Mouse (Mus musculus) kidney, embryonic 16.5 days (tissue): ENCODE results near the gene Tead2. TPM values are rescaled to one million over a fixed set of nuclear protein-coding genes. Genes with fewer than 3 reads are reported as not detected.

Experiments
- ATAC-seq: fragments of 200-750 bp; cut with Nextera tagmentation; 2 replicates; pipeline ENCODE4 v1.8.0; 2017; ENCODE audit warnings: moderate TSS enrichment; ENCODE audit not compliant: low FRiP score, low TSS enrichment
- H3K27ac ChIP-seq: fragments of 300-500 bp; sonication (generic); 2 replicates; pipeline ENCODE4 v1.5.1; 2014; ENCODE audit warnings: low read length
- H3K27me3 ChIP-seq: fragments of 300-500 bp; sonication (generic); 2 replicates; pipeline ENCODE4 v1.6.1; 2014; ENCODE audit warnings: low read length, control low read depth, mixed read lengths; ENCODE audit not compliant: insufficient read depth
- H3K36me3 ChIP-seq: fragments of 300-500 bp; sonication (generic); 2 replicates; pipeline ENCODE4 v1.6.1; 2014; ENCODE audit warnings: low read length, control low read depth, mixed read lengths; ENCODE audit not compliant: insufficient read depth
- H3K4me1 ChIP-seq: fragments of 300-500 bp; sonication (generic); 2 replicates; pipeline ENCODE4 v1.6.1; 2014; ENCODE audit warnings: low read length, control low read depth, mixed read lengths; ENCODE audit not compliant: insufficient read depth
- H3K4me2 ChIP-seq: fragments of 300-500 bp; sonication (generic); replicated peaks from 2 replicates; pipeline ENCODE4 v1.6.1; 2014; ENCODE audit warnings: low read depth, low read length
- H3K4me3 ChIP-seq: fragments of 300-500 bp; sonication (generic); 2 replicates; pipeline ENCODE4 v1.5.1; 2014; ENCODE audit warnings: mild to moderate bottlenecking, low read length
- H3K9ac ChIP-seq: fragments of 300-500 bp; sonication (generic); replicated peaks from 2 replicates; pipeline ENCODE4 v1.6.1; 2014; ENCODE audit warnings: low read length
- H3K9me3 ChIP-seq: fragments of 300-500 bp; sonication (generic); 2 replicates; pipeline ENCODE4 v1.6.1; 2016; ENCODE audit warnings: low read length, control low read depth
- WGBS: fragments of 180-500 bp; shearing (Covaris S2); extraction: QIAGEN DNeasy Blood & Tissue Kit; methylation state at CpG from one replicate; pipeline ENCODE4 v1.1.7; 2014; 5-methylcytosine and 5-hydroxymethylcytosine counted together
- polyA plus RNA-seq: library from polyadenylated mRNA; unstranded; fragments of >200 nt; fragmentation: Nextera tagmentation; extraction: Ambion mirVana; gene quantifications from 2 replicates; pipeline ENCODE4 v1.2.1, GENCODE M21; 2015

The Tead2 gene
- polyA plus RNA-seq, 1 experiment from 2014 or later: 195 TPM

- Histone ChIP-seq H3K4me1 (peaks cover 26% of the 10 kb centered on the region), H3K9me3 (no peaks in the 10 kb centered on the region), H3K4me3 (no peak overlapping the region), H3K9ac (no peak overlapping the region; the same call in 1 of the 2 replicates), H3K27ac (no peak overlapping the region), H3K36me3 (peaks cover 44% of the 10 kb centered on the region), H3K27me3 (0 out of 2 replicates have a peak, but pooled peaks cover 3% of the 10 kb centered on the region), H3K4me2 (no peak overlapping the region)
- WGBS: 64% methylated on average over 13 of the region's 13 CpGs
- ATAC-seq: no peak
Measured at GRCm38 (mm10) chr7:45232716-45233465, 17.3 kb downstream of the Tead2 start.

DNA sequence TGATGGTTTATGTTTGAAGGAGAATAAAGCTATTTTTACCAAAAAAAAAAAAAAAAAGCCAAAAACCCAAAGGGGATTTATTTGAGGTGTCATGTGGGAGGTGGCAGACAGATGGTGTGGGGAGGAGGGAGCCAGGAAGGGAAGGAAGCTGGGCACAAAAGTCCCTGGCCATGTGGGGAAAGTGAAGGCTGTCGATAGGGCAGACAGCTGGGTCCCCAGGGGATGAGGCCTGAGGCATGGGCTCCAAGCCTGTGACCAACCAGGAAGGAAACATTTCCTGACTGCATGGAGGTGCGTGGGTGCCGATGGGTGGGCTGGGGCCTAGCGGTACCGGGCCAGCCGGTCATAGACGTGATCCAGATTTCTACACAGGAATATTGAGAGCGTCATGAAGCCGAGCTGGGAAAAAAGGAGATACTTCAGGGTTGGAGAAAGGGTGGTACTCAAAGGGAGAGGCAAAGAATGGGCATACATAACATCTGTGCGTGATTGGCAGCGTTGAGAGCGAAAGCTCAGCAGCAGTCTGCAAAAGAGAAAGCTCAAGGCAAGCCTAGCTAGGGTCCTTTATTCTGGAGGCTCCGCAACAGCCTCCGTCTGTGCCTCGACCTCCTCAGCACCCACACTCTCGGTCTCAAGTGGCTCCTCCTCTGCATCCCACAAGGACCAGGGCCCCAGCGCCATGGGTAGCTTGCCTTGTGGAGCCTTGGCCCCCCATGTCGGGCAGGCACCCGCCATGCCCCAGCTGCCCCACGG is 18.2 kb downstream of the Tead2 start:
- Histone ChIP-seq H3K9me3 (no peaks in the 10 kb centered on the region), H3K4me2 (peak overlapping the region; percentile 49), H3K27me3 (0 out of 2 replicates have a peak, but pooled peaks cover 3% of the 10 kb centered on the region), H3K27ac (peak overlapping the region; percentile 33; the same call in 1 of the 2 replicates), H3K9ac (peak overlapping the region; percentile 31; the same call in 1 of the 2 replicates), H3K36me3 (peaks cover 36% of the 10 kb centered on the region), H3K4me3 (no peak overlapping the region), H3K4me1 (peaks cover 26% of the 10 kb centered on the region)
- WGBS: 35% methylated on average over 20 of the region's 20 CpGs
- ATAC-seq: no peak

DNA sequence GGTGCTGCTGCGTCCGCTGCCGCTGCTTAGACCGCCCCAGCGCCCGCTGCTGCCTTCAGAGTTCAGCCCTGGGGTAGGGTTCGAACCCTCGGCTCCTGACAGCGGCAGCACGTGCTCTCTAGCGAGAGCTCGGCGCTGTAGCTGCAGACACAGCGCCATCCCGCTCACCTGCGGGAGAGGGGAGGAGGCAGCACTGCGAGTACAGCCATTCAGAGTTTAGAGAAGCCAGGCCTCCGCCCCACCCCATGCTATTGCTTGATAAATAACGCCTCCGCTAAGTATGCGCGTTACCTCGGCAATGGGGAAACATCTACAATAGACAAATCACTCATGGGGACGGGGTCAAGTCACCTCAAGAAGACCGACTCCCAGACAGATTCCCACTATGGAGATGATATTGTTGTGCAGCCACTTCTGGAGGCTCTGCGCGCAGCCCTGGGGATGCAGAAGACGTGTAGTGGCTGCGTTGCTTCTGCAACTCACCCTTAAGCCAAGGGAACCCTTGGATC is 18.8 kb downstream of the Tead2 start:
- peak overlapping the region; percentile 33; the same call in 1 of the 2 replicates for H3K27ac ChIP-seq
- H3K4me3 ChIP-seq: peak overlapping the region; percentile 31; the same call in 1 of the 2 replicates

GRCm38 (mm10) chr7:45234922-45235571 is 19.5 kb downstream of the Tead2 start:
- ATAC-seq: peak; percentile 90
- H3K9me3 ChIP-seq: no peaks in the 10 kb centered on the region
- H3K9ac ChIP-seq: peak overlapping the region; percentile 48
- 0 out of 2 replicates have a peak, but pooled peaks cover 3% of the 10 kb centered on the region for H3K27me3 ChIP-seq
- peaks cover 24% of the 10 kb centered on the region for H3K36me3 ChIP-seq
- H3K4me2 ChIP-seq: peak overlapping the region; percentile 49
- H3K27ac ChIP-seq: no peak overlapping the region
- H3K4me1 ChIP-seq: peaks cover 26% of the 10 kb centered on the region
- peak overlapping the region; percentile 31 for H3K4me3 ChIP-seq
- 6% methylated on average over 21 of the region's 21 CpGs for WGBS

More for the DNA sequence above, 18.8 kb downstream of the Tead2 start:
- peak; percentile 17; the same call in 1 of the 2 replicates for ATAC-seq
- WGBS: 12% methylated on average over 28 of the region's 29 CpGs
- H3K4me2 ChIP-seq: peak overlapping the region; percentile 49
- H3K9ac ChIP-seq: peak overlapping the region; percentile 31; the same call in 1 of the 2 replicates
- H3K27me3 ChIP-seq: 0 out of 2 replicates have a peak, but pooled peaks cover 3% of the 10 kb centered on the region
- H3K9me3 ChIP-seq: no peaks in the 10 kb centered on the region
- peaks cover 26% of the 10 kb centered on the region for H3K4me1 ChIP-seq
- peaks cover 30% of the 10 kb centered on the region for H3K36me3 ChIP-seq

DNA sequence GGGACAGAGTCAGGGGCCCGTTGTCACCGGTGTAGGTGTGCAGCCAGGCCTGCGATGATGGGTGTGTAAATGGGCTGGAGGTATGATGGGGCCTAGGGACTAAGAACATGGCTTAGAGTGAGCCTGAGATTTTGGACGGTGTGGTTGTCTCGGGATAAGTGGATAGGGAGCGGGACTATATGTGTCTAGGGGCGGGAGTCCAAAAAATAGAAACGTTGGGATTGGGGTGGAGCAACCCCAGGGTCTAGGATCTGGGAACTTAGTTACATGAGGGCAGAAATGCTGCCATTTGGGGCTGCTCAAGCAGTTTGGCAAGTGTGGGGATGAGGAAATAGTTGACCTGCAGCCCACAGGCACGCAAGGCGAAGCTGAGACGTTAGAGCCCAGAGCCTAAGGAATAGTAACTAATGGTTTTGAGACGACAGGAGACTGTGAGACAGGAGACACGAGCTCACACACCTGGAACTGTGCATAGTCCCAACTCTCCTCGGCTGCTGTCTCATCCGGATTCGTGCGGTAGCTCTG is 20.2 kb downstream of the Tead2 start:
- peaks cover 29% of the 10 kb centered on the region for H3K4me1 ChIP-seq
- H3K27me3 ChIP-seq: 0 out of 2 replicates have a peak, but pooled peaks cover 3% of the 10 kb centered on the region
- 33% methylated on average over 17 of the region's 17 CpGs for WGBS
- peak overlapping the region; percentile 31 for H3K4me3 ChIP-seq
- H3K4me2 ChIP-seq: peak overlapping the region; percentile 49
- H3K27ac ChIP-seq: no peak overlapping the region
- no peaks in the 10 kb centered on the region for H3K9me3 ChIP-seq
- H3K36me3 ChIP-seq: peaks cover 24% of the 10 kb centered on the region
- peak; percentile 13; the same call in 1 of the 2 replicates for ATAC-seq
- peak overlapping the region; percentile 48 for H3K9ac ChIP-seq

- no peak overlapping the region for H3K4me2 ChIP-seq
- 77% methylated on average over 17 of the region's 17 CpGs for WGBS
Measured at GRCm38 (mm10) chr7:45237747-45238699, 22.5 kb downstream of the Tead2 start.

DNA sequence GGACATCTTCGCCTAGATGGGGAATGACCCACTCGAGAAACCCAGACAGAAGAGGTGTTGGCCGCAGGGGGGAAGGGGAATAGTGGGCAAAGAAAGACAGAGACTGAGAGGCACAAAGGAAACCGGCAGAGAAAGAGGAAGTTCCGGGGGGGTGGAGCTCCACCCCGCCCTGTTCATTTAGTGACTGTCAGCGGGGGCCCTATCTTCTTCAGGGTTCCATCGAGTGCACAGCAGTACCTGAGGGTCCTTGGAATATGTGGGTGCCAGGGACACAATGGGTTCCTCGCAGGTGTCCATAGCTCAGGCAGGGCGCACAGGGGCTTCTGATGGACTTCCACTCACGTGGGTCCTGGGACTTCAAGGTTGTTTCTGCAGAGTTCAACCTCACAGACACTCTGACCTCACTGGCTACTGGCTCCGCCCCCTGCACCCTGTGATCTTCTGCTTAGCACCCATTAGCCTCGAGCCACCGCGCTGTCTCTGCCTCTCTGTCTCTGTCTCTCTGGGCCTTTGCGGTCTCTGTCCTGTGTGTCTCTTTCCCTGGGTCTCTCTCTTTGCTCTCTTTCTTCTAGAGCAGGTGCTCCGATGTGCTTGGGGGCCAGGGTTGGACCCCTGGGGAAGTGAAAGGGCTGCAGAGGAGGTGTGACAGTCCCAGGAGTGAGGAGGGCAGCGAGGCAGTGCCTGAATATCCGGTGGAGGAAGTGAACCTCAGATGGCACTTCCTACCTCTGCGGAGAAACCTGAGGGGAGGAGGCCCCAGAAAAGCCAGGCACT is 23.4 kb downstream of the Tead2 start, which contains the start of gene Cd37:
TSS of gene Cd37 (minus strand) at position 393 of the 774 bp plus-strand sequence.
- Histone ChIP-seq H3K4me3 (no peak within 1 kb of the TSS), H3K36me3 (no peaks in the 10 kb centered on the region), H3K9me3 (no peaks in the 10 kb centered on the region), H3K27me3 (0 out of 2 replicates have a peak, but pooled peaks cover 3% of the 10 kb centered on the region), H3K4me1 (peaks cover 26% of the 10 kb centered on the region), H3K4me2 (no peak within 1 kb of the TSS), H3K27ac (no peak within 1 kb of the TSS), H3K9ac (no peak within 1 kb of the TSS)
- 39% methylated on average over 20 of the region's 20 CpGs for WGBS
- no peak for ATAC-seq

More at GRCm38 (mm10) chr7:45237747-45238699, 22.5 kb downstream of the Tead2 start:
- no peak for ATAC-seq
- H3K27me3 ChIP-seq: 0 out of 2 replicates have a peak, but pooled peaks cover 3% of the 10 kb centered on the region
- H3K36me3 ChIP-seq: peaks cover 1% of the 10 kb centered on the region; the same call in 1 of the 2 replicates
- no peak overlapping the region for H3K9ac ChIP-seq
- H3K27ac ChIP-seq: no peak overlapping the region
- no peaks in the 10 kb centered on the region for H3K9me3 ChIP-seq
- peaks cover 33% of the 10 kb centered on the region for H3K4me1 ChIP-seq
- H3K4me3 ChIP-seq: no peak overlapping the region

GRCm38 (mm10) chr7:45240109-45240508 is 24.6 kb downstream of the Tead2 start:
- no peak for ATAC-seq
- no peak overlapping the region for H3K4me2 ChIP-seq
- 0 out of 2 replicates have a peak, but pooled peaks cover 3% of the 10 kb centered on the region for H3K27me3 ChIP-seq
- 87% methylated on average over 7 of the region's 7 CpGs for WGBS
- H3K36me3 ChIP-seq: no peaks in the 10 kb centered on the region
- H3K4me1 ChIP-seq: peaks cover 14% of the 10 kb centered on the region
- H3K9me3 ChIP-seq: no peaks in the 10 kb centered on the region
- H3K27ac ChIP-seq: no peak overlapping the region
- H3K9ac ChIP-seq: no peak overlapping the region
- no peak overlapping the region for H3K4me3 ChIP-seq
